Mouse (Mus musculus): ENCODE data around the gene Dcaf10.

DNA sequence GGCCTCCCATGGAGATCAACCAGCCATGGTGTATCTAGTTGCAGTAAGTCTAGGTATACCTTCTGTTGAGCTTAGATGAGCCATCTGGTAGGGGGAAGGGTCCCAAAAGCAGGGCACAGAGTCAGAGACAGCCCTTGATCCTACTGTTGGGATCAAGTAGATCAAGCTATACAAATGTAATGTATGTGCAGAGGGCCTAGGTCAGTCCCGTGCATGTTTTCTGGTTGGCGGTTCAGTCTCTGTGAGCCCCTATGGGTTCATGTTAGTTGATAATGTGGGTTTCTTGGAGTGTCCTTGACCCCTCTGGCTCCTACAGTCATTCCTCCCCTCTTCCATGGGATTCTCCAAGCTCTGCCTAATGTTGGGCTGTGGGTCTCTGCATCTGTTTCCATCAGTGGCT, 30.8 kb upstream of the Dcaf10 start:
- no peak for TF ChIP-seq CTCF (IDR thresholded peaks at IDR 0.05)
- no peak for TF ChIP-seq POLR2A (IDR thresholded peaks at IDR 0.05; ENCODE audit: insufficient read depth, low read depth, low read length)
